Mouse (Mus musculus) kidney, adult 8-10 months (tissue): Measurements from ENCODE around the gene Rps6kc1.

Experiments
- DNase-seq, 2 experiments: peaks; one replicate each; pipeline ENCODE4 v3.0.0; 2022

Rps6kc1 gene

DNA sequence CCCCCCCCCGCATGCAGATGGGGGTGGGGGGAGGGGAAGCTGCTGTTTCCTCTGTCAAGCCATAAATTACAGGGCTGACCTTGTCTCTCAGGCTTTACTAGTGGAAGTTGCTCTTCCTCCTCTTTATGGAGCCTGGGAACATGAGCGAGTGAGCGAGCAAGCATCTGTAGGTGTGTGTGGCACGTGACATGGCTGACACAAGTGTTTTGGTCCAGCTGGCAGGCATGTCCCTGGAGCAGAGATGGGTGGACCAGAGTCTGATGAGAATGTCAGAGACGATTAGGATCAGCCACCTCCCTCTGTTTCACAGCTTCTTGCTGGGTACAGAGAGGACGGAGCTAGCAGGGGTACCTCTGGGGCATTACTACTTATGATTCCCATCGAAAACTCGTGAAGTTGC lies 153.7 kb downstream of the Rps6kc1 start:
- no peak for DNase-seq

DNA sequence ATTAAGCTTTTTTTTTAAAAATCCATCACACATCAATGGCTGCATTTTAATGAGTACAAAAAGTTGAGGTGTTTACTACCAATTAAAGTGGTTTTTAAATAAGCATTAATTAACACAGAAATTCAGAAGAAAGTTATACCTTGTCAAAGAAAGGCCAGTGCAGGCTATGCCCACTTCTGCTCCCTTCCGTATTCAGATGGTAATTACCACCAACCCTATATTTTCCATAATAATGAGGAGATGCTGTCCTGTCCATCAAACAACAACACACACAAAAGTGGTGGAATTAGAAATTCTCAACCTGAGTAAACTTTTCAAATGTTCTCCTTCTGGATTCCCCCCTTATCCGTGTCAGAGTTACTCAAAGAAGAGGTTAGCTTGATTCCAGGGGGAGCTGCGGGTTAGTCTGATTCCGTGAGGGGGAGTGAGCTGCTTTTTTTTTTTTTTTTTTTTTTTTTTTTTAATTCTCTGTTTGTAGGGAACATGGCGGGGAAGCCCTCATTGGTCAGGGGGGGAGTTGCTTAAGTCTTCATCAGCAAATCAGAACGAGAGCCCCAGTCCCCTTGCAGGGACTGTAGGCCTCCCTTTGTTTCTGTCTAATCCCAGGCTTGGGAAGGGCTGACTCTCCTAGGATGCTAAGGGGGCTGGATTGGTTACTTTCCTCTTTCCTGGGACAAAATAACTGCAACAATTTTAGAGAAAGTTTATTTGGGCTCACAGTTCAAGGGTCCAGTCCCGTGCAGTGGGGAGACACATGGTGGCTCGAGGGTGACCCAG lies 159.6 kb downstream of the Rps6kc1 start:
- DNase-seq = no peak

DNA sequence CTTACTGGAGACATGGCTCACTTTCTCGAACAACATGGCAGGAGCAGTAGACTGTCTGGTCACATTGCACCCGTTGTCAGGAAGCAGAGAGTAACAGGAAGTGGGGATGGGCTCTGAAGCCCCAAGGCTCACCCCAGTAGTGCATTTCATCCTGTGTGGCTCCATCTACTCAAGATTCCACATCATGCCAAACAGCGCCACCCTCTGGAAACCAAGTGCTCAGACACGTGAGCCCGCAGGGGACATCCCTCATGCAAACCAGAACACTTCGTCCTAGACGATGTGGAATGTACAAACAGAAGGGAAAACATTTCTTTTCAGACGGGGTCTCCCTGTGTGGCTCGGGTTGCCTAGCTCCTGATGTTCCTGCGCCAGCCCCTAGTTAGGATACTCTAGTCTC lies 162.6 kb downstream of the Rps6kc1 start:
- DNase-seq = no peak

DNA sequence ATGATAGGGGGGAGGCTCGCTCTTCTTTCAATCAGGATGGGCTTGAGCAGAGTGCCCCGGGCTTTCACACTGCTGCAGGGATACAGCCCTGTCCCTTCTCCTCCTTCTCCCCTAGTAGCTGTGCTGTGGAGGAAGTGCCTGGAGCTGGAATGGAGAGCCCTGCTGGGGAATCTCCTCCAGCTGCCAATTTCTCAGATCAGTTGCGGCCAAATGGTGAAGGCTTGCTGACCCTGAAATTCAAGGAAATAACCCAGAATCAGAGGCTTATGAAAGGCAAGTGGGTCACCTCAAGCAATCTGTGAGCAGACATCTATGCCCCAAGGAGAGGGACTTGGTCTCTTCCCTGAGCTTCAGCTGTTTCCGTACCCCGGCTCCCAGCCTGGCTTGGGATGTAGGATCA lies 170.1 kb downstream of the Rps6kc1 start:
- no peak for DNase-seq

DNA sequence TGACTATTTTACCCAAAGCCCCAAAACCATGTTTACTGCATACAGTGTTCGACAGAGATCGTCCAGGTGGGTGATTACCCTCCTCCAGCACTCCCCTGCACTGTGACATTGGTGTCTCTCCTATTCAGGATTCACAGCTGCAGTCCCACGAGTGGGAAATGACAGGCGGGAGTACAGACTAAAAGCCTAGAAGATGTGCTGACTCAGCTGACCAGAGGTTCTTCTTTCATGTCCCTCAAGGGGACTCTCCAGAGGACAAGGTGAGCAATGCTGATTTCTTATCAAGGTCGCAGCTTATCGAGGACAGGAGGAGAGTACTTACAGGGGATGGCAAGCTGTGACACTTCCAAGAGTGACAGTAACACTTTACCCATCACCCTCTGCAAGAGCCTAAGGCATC lies 178.8 kb downstream of the Rps6kc1 start:
- DNase-seq = no peak

DNA sequence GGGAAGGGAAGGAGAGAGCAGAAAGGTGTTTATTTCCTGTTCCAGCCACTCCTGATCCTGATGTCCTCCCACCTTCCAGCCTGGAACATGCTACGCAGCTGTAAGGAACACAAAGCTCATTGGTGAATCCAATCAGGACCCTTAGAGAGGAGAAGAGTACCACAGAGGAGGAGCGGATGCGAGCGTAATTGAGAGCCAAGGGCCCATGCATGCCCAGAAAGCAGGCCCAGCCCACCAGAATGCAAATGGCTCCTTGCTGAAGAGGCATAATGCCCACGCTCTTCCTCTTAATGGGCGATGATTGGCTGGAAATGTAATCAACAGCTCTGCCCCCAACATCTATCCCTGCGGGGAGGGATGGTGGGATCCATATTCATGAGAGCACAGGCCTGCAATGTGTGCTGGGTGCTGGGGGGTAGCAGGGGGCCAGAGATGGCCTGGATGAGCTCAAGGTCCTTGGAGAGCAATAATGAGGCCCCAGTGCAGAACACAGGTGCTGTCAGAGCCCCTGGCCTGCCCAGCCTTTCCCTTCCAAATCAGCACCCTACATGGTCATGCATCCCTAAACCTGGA lies 182.0 kb downstream of the Rps6kc1 start:
- DNase-seq = no peak

DNA sequence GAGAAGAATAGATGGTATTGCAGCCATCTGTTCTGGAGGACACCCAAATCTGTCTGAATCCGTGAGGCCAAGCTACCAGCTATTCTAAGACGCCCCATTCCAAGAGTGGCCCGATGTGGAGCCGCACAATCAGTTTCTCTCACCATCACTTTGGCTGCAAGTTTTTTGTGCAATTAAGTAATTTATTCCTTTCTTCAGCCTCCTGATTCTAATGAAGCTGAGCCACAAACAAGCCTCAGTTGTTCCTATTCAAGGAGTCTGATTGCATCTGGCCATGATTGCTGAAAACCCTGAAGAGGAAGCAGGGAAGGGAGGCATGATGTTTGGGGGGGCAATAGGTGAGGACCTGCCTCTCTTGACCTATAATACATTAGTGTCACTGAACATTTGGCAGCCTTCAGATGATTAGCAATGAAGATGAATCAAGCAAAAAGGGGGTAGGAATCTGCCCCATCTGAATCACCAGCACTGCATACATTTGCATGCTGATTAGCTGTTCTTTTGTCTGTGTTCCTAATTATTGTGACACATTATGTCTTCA lies 183.4 kb downstream of the Rps6kc1 start:
- no peak for DNase-seq

DNA sequence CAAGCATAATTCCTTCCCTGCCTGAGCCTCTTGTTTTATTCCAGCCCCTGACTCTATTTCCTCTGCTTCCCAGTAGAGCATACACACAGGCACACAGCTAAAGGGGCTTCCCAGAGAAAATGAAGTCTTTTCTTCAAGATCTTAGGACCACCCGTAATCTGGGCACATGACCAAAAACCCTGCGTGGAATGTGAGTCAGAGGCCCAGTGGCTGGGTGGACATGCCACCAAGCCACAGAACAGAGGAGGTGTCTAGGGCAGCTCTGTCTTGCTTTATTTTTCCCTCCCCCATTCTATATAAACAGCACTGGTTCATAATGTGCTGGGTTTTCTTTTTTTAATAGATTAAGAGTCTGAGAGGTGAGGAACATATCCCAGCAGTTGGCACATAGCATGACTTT lies 184.2 kb downstream of the Rps6kc1 start:
- DNase-seq = no peak

DNA sequence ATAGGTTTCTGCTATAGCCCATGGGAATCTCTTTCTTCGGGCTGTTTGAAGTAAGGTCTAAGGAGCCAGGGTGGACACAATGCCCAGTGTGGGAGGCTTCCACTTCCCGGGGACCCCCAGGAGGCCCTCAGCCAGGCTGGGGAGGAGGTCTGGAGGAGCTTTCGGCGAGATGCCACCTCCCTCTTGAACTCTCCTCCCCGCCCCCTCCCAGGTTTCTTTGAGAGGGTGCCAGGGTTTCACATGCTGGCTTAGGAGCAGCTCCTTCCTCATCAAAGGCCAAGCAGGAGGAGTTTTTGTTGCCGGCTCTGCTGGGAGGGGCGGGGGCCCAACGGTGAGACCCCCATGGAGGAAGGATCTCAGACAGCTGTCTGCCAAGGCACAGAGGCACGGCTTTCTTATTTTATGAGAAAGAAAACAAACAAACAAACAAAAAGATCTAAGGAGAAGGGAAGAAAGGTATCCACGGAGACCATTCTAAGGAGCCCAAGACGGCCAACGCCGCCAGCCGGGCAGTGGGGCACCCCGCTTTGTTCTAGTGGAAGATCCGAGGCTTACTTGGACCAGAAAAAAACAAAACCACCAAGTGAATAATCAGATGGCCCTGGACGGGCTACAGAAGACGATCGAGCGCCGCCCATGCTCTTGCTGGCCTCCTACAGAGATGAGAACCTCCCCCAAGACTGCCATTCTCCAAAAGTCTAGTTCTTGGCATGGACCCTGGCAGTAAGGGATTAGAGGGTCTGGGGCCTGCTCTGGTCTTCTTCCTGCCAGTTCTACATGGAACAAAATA lies 186.8 kb downstream of the Rps6kc1 start:
- no peak for DNase-seq

DNA sequence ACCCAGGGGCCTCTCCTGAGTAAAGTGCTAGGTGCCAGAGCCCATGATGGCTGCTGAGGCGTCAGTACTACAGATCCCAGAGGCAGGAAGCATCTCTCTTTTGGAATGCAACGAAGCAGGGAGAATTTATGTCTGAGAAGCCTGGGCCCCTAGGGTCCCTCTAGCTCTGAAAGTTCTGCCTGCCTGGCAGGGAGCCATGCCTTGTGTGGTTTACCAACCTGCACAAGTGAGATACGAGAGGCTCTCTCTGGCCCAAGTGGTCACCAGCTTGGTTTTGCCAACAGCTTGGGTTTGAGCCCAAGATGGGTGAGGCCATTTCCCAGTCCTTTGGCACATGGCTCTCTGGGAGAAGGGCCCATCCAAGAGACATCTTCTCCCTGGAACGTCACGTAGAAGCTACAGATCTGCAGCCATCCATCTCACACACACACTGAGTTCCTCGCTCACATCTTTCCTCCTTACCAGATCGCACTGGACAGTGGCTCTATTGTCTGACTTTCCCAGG lies 187.6 kb downstream of the Rps6kc1 start:
- DNase-seq = no peak

DNA sequence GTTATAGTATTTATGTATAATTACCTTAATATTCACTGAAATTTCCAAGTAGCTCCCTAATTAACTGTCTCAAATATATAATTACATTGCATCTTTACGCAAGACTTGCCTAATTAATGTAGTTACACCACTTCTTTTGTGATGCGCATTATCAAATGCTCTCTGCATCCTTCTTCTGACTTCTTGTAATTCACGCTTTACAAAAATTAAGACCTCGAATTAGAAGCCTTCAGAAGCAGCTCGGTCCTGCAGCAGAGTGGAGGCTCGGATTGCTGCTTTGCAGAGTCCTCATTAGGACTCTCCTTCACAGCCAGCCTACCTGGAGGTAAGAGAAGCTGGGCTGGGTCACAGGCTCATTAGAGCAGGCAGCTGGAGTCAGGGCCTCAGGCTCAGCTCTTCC lies 197.7 kb downstream of the Rps6kc1 start:
- DNase-seq = no peak

DNA sequence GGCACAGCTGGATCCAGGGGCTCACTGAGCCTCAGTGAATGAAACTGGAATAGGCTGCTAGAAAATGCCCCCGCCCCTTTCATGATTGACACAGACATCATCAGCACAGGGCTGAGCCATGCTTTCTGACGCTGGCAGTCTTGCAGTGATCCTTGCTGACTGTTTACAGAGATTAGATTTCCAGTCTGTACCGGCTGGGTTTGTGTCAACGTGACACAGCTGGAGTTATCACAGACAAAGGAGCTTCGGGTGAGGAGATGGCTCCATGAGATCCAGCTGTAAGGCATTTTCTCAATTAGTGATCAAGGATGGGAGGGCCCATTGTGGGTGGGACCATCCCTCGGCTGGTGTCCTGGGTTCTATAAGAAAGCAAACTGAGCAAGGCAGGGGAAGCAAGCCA lies 214.0 kb downstream of the Rps6kc1 start:
- no peak for DNase-seq

DNA sequence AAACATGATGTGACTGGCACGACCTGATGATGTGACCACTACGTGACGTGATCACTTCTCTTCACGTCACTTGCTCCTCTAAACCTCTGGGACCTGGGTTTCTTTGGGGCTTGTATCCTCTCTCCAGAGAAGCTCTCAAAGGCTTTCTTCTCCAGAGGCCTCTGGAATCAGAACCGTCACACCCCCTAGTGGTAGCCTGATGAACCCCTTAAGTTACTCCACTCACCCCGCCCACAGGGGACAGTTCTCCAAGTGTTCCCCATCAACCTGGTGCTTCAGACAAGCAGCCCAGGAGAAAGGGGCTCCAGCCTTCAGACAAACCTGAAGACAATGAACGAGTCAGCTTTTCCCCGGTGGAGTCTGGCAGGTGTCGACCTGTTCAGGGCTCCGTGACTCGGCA lies 216.0 kb downstream of the Rps6kc1 start:
- DNase-seq = peak; percentile 7 to 55

DNA sequence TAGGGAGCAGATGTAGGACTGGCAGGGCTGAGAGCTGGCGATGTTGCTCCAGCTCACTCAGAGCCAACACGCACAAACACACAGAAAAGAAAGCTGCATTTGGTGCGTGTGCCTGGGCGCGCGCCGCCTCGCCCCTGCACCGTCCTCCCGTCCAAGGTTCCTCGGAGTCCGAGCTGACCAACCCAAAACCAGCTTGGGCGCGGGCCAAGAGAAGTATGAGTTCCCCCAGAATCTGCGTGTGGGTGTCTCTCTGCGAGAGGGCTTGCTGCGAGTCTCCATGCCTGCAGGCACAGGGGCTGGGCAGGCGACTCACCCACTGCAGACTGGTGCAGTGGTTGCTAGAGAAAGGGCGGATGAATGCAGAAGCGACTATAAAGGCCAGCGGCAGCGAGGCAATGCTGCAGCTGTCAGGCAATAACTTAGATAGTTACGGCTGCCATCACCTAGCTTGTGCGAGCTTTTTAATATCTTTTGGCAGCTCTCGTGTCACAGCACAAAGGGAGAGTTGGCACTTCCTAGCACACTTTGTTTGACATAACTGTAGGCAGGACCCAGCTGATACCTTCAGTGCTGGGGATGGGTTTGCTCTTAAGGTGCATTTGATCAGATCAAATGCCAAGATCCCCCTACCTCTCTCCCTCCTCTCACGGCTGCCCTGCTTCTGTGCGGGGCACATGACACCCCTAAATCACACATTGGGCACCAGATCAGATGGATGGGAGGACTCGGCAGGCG lies 220.9 kb downstream of the Rps6kc1 start:
- no peak for DNase-seq

DNA sequence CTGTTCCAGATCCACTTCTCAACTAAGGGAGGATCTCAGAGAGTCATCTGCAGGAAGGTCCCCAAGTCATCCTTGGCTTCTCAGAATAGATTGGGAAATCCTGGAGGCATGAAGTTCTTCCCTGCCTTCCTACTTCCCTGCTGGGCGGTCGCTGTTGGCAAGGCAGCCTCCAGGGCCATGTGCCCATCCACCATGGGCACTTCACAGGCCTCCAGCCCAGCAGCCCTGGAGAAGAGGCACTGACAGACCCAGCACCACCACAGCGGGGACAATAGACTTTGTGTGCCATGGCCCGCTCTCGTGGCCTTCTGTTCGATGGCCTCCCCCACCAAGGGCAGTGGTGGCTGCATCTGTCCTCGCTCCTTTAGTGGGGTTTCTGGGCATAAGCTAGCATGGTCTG lies 228.5 kb downstream of the Rps6kc1 start:
- no peak for DNase-seq

DNA sequence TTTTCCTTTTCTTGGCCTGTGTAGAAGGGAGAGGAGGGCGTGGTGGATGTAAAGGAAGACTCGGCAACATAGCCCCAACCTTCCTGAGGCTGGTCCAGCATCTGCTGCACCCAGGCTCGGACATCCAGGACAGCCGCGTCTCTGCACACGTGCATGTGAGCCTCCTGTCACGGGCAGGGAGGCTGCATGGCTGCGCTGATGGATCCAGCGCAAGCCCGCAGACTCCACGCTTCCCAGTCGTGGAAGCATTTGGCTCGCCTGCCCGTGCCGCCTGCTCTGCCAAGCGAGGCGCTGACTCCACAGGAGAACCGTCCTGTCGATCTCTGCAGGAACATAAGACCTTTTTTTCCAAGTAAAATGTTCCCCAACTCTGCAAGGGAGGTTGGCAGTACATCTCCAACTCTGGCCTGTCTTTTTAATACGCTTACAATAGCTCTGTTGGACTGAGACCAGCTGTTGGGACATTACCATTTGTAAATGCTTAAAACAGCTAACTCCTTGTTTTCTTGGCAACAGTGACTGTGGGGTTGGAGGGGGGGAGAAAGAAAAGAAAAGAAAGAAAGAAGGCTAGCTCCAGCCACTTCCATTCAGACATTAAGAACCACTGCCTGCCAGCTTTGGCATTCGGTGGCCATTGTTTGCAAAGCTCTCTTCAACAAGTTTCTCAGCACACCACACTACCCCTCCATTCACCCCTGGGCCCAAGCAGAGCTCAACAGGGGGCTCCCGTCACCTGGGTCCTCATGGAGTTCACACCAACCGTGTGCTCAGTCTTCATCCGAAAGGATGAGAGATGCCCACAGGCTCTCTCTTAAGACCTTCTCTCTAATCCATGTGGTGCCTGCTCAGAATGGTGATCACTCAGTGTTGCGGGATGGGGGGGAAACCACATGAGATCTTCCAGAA lies 229.3 kb downstream of the Rps6kc1 start:
- DNase-seq = no peak

DNA sequence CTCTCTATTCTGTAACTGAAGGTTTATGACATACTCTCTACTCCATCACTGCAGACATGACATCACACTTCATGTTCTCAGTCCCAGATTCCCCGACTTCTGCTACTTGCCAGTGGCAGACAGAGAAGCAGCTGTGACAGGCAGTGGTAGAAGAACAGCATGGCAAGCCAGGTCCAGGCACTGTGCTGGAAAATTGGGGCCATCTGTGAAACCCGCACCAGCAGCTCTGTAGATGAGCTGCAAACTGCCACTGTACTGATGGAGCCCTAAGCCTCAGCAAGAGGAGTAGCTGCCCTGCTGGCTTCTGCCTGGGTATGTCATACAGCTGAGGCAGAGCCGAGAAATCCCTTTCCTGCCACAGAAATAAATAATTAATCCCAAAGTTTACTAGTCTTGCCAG lies 236.1 kb downstream of the Rps6kc1 start:
- DNase-seq = no peak

DNA sequence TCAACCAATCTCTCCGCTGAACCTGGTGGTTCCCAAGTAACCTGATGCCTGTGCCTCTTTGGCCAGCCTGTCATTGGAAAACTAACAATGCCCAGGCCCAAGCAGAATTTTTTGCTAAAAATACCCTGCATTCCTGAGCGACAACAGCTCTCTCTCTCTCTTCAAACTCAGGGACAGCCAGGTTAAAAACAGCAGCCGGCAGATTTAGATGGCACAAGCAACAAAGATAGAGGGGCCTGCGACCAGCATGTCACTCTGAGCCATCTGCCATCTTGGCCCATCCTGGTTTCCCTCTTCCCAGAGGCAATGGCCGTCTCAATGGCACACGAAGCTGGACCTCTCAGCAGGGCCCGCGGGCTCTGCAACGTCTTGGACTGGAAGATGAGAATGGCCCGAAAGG lies 242.5 kb downstream of the Rps6kc1 start:
- DNase-seq = no peak

DNA sequence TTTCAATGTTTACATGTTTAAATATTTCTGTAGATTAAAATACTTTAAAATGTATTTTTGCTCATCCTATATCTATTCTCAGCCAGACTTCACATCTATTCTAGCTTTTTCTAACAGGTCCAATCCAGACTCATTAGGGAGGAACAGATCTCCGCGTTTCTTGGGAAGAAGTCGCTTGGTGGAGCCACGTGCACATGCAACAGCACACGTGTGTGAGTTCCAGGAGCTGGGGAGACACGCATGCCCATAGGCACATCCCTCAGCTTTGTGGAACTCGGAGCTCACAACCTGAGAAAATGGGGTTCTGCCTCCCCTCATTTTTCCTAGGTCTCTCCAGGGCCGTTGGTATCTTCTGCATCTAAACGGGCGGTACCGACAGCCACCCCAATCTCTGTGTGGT lies 243.7 kb downstream of the Rps6kc1 start:
- no peak for DNase-seq

DNA sequence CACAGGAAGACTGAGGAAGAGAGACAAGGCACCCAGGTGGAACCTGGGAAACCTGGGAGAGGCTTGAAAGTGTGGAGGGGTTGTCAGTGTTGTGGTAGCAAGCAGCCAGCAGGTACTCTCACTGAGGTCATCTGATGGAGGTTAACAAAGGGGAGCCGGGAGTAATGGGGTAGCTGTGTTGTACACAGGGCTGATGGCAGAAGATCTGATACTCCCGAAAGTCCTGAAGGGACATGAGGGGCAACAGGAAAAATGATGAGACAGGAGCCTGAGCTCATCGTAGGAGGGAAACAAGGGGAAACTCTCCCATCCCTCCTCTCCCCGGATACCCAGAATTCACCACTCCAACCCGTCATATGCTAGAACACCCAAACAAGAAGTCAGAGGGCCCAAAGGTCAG lies 244.2 kb downstream of the Rps6kc1 start:
- DNase-seq = no peak

DNA sequence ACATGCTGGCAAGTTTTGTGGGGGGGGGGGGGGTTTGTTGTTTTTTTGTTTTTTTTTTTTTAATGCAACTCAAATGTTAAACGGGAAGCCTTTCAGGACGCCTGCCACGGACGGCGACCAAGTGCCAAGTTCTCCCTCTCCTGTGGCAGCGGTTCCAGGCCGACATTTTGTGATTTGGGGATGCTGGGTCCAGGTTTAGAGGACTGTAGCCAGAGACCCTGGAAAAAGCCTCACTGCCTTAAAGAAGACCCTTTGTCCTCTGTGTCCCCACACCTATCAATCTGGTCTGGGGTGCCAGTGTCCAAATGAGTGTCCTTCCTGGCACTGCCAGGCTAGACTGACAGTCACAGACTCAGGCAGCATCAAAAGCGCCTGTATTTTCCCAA lies 246.1 kb downstream of the Rps6kc1 start:
- no peak for DNase-seq
